Comparison of ENCODE assay signal across 39 mouse cellular contexts in genomic region chr11:62732665-62733064, GRCm38 (mm10). TPM values are rescaled to one million over a fixed set of nuclear protein-coding genes. Genes with fewer than 3 reads are reported as not detected.
"Had no signal": no experiment of that assay in that cellular context is flagged by ENCODE, and none has a peak within 500 bp of the region (broad histone marks: within the 10 kb centered on the region; RNA-seq: fewer than 3 reads in every experiment).

No protein-coding gene starts in this region.

- DNase-seq: gastrocnemius, postnatal 14 days; gastrocnemius, postnatal 36 days; heart, adult 2 months; heart, postnatal 14 days; heart, postnatal 4 days; kidney, adult 18-20 months; kidney, adult 8-10 months; kidney, postnatal 10 days; kidney, postnatal 25 days; layer of hippocampus, adult 9-11 months; left cerebral cortex, postnatal 4 days had no signal

- H3K36me3 ChIP-seq: intestine, embryonic 15.5 days; liver, embryonic 12.5 days had no signal

- ATAC-seq: intestine, embryonic 15.5 days; intestine, postnatal 0 days; liver, embryonic 12.5 days had no signal

- H3K4me3 ChIP-seq: heart, adult 2 months; intestine, embryonic 15.5 days; liver, embryonic 12.5 days had no signal

- H3K27me3 ChIP-seq: heart, embryonic 15.5 days; intestine, embryonic 15.5 days; limb, embryonic 13.5 days; limb, embryonic 15.5 days had no signal

RNA-seq across cellular contexts. Expression of gene Gm10428, which starts 20.2 kb away (rescaled TPM):
- total RNA-seq: gastrocnemius, adult 18-20 months; gastrocnemius, adult 8-10 months; gastrocnemius, postnatal 14 days; gastrocnemius, postnatal 36 days; heart, adult 2 months; heart, postnatal 14 days; heart, postnatal 4 days; layer of hippocampus, adult 18-20 months; layer of hippocampus, adult 8-10 months; layer of hippocampus, postnatal 25 days; left cerebral cortex, adult 8-10 months; left cerebral cortex, postnatal 10 days; left cerebral cortex, postnatal 25 days; left cerebral cortex, postnatal 4 days; liver, adult 2 months had no signal
- polyA plus RNA-seq: gonadal fat pad, adult 2 months; heart, adult 2 months; heart, embryonic 11.5 days; heart, embryonic 13.5 days; heart, embryonic 15.5 days; heart, postnatal 0 days; hindbrain, embryonic 10.5 days; hindbrain, embryonic 12.5 days; hindbrain, embryonic 14.5 days; hindbrain, embryonic 16.5 days; inflammation-experienced regulatory T-cells, adult 6 months; intestine, embryonic 15.5 days; intestine, postnatal 0 days; kidney, embryonic 14.5 days; kidney, embryonic 16.5 days; large intestine, adult 2 months; limb, embryonic 13.5 days; limb, embryonic 15.5 days; liver, adult 2 months; liver, embryonic 12.5 days; liver, embryonic 14.5 days had no signal

RNA-seq across cellular contexts. Expression of gene Zfp286, which starts 56.6 kb away (rescaled TPM):
- polyA plus RNA-seq: liver, adult 2 months had no signal
